Mouse (Mus musculus) kidney, postnatal 0 days (tissue): ENCODE measurements around the gene Zeb2. TPM values are rescaled to one million over a fixed set of nuclear protein-coding genes. Genes with fewer than 3 reads are reported as not detected.
A peak's percentile ranks its signal among the peaks of the same experiment; 100 is the strongest.

Experiments used
- ATAC-seq: fragments of 200-750 bp; cut with Nextera tagmentation; replicated peaks from 2 replicates; pipeline ENCODE4 v1.8.0; 2017; ENCODE audit warnings: low read depth, moderate number of reproducible peaks, moderate TSS enrichment, moderate library complexity; ENCODE audit not compliant: low FRiP score
- DNase-seq: peaks from one replicate; pipeline ENCODE4 v3.0.0-alpha.2; 2016; ENCODE audit warnings: low spot score
- H3K27ac ChIP-seq: fragments of 300-500 bp; sonication (generic); 2 replicates; pipeline ENCODE4 v1.5.1; 2014; ENCODE audit warnings: mild to moderate bottlenecking
- H3K27me3 ChIP-seq: fragments of 300-500 bp; sonication (generic); 2 replicates; pipeline ENCODE4 v1.6.1; 2014; ENCODE audit warnings: low read length, mixed read lengths; ENCODE audit not compliant: insufficient read depth
- H3K36me3 ChIP-seq: fragments of 300-500 bp; sonication (generic); 2 replicates; pipeline ENCODE4 v1.6.1; 2014; ENCODE audit warnings: low read length, mixed read lengths; ENCODE audit not compliant: insufficient read depth
- H3K4me1 ChIP-seq: fragments of 300-500 bp; sonication (generic); replicated peaks from 2 replicates; pipeline ENCODE4 v1.6.1; 2014; ENCODE audit warnings: antibody characterized with exemption, low read length, mixed read lengths; ENCODE audit not compliant: insufficient read depth
- H3K4me2 ChIP-seq: fragments of 300-500 bp; sonication (generic); 2 replicates; pipeline ENCODE4 v1.6.1; 2014; ENCODE audit warnings: mild to moderate bottlenecking, low read length, moderate library complexity, mixed read lengths
- H3K4me3 ChIP-seq: fragments of 300-500 bp; sonication (generic); replicated peaks from 2 replicates; pipeline ENCODE4 v1.5.1; 2014; ENCODE audit warnings: low read depth, low read length
- H3K9ac ChIP-seq: fragments of 300-500 bp; sonication (generic); 2 replicates; pipeline ENCODE4 v1.6.1; 2014; ENCODE audit warnings: low read depth, low read length
- H3K9me3 ChIP-seq: fragments of 300-500 bp; sonication (generic); replicated peaks from 2 replicates; pipeline ENCODE4 v1.6.1; 2016; ENCODE audit warnings: low read length, inconsistent platforms, mixed read lengths
- CTCF ChIP-seq: IDR thresholded peaks from 2 replicates; pipeline ENCODE4 v1.5.1; 2016; ENCODE audit warnings: antibody characterized with exemption, low read depth, mild to moderate bottlenecking, moderate library complexity
- WGBS: fragments of 180-500 bp; shearing (Covaris S2); extraction: QIAGEN DNeasy Blood & Tissue Kit; methylation state at CpG from one replicate; pipeline ENCODE4 v1.1.7; 2014; 5-methylcytosine and 5-hydroxymethylcytosine counted together
- polyA plus RNA-seq: library from polyadenylated mRNA; unstranded; fragments of >200 nt; fragmentation: Nextera tagmentation; extraction: Ambion mirVana; gene quantifications from 2 replicates; pipeline ENCODE4 v1.2.1, GENCODE M21; 2015

Zeb2 gene
- polyA plus RNA-seq, 1 experiment from 2014 or later = 31.4 TPM

GRCm38 (mm10) chr2:45077383-45077782, 39.8 kb downstream of the Zeb2 start:
- no peak for TF ChIP-seq CTCF
- ATAC-seq = no peak

GRCm38 (mm10) chr2:45073025-45073424, 44.2 kb downstream of the Zeb2 start:
- Histone ChIP-seq H3K27ac (no peak overlapping the region; the same call in 1 of the 2 replicates), H3K9ac (no peak overlapping the region), H3K36me3 (0 out of 2 replicates have a peak, but pooled peaks cover 4% of the 10 kb centered on the region), H3K9me3 (no peaks in the 10 kb centered on the region), H3K4me2 (no peak overlapping the region), H3K4me3 (no peak overlapping the region), H3K4me1 (peaks cover 17% of the 10 kb centered on the region), H3K27me3 (no peaks in the 10 kb centered on the region)
- DNase-seq (no peak), ATAC-seq (no peak)
- 52% methylated on average over 6 of the region's 6 CpGs for WGBS
- no peak for TF ChIP-seq CTCF

More at GRCm38 (mm10) chr2:45077383-45077782, 39.8 kb downstream of the Zeb2 start:
- H3K36me3 ChIP-seq = no peaks in the 10 kb centered on the region
- H3K9me3 ChIP-seq = no peaks in the 10 kb centered on the region
- no peak overlapping the region for H3K4me3 ChIP-seq
- no peak overlapping the region for H3K9ac ChIP-seq
- 0 out of 2 replicates have a peak, but pooled peaks cover 6% of the 10 kb centered on the region for H3K4me1 ChIP-seq
- H3K27me3 ChIP-seq = no peaks in the 10 kb centered on the region
- DNase-seq = no peak
- H3K27ac ChIP-seq = no peak overlapping the region
- WGBS = 86% methylated on average over 5 of the region's 5 CpGs
- no peak overlapping the region for H3K4me2 ChIP-seq

- H3K4me3 ChIP-seq = no peak overlapping the region
- no peak for TF ChIP-seq CTCF
- no peaks in the 10 kb centered on the region for H3K27me3 ChIP-seq
- no peak for DNase-seq
- no peak overlapping the region for H3K27ac ChIP-seq
- no peak overlapping the region for H3K4me2 ChIP-seq
- no peaks in the 10 kb centered on the region for H3K9me3 ChIP-seq
- peaks cover 26% of the 10 kb centered on the region for H3K4me1 ChIP-seq
- no peak for ATAC-seq
- 47% methylated on average over 5 of the region's 5 CpGs for WGBS
- no peak overlapping the region for H3K9ac ChIP-seq
- H3K36me3 ChIP-seq = 0 out of 2 replicates have a peak, but pooled peaks cover 4% of the 10 kb centered on the region
These were observed 45.9 kb downstream of the Zeb2 start for GRCm38 (mm10) chr2:45071296-45071695.

DNA sequence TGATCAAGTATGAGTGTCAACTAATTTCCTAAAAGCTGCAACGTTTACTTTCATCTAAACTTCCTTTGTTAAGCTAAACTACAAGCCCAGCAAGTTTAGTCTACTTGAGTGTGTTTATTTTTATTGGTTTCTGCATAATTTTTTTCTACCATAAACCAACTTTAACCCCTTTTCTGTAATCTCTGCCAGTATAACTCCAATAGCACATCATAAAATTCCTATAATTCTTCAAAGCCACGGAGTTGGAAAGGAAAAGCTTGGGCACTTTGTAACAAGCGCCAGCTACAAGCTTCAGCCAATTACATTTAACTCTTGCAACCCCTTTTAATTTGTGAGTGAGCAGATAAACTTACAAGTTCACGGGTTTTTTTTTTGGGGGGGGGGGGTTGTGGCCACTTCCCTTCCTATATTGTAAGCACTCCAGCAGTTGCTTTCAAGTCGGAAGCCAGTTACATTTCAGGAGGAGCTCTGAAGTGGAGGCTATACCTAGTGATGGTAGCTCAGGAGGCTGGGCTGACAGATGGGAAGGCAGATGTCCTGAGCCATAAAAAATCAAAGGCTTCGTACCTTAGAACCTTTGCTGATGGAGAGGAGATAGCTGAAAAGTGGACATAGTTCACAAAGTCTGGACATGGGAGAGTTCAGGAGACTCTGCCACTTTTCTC, 46.5 kb downstream of the Zeb2 start:
- no peak for DNase-seq
- WGBS = 33% methylated on average over 6 of the region's 6 CpGs

DNA sequence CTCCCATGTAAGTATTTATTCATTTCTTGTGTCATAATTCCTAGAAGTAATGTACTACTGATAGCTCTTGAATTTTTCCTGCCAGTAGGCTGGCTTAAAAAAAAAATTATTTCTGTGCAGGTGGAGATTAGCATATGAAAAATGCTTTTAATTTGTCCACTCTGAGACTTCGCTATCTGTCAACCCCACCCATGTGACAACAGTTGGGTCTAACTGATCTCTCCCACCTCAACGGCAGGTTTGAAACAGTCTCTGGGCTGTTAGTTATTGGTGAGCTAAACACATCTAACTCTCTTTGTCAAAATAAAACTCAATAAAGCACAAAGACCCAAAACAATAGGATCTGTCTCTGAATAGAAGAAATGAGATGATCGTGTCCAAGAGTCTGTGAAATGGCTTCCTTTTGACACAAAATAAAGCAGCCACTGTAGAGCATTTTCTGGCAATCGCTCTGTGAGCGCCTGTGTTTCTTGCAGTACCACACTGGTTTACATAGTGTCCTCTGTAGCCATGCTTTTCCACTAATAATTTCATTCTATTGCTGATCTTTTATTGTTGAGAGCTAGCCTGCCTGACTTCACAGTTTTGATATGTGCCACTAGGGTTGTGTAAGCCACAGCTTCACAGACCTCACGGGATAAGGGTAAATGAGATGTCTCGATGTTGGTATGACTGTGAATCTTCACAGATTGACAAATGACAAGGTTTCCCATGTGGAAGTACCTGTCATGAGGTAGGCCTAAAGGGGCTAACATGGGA, 48.2 kb downstream of the Zeb2 start:
- no peak for DNase-seq
- Histone ChIP-seq H3K27me3 (no peaks in the 10 kb centered on the region), H3K4me3 (no peak overlapping the region), H3K9me3 (no peaks in the 10 kb centered on the region), H3K4me2 (no peak overlapping the region), H3K9ac (no peak overlapping the region), H3K4me1 (peaks cover 26% of the 10 kb centered on the region), H3K27ac (no peak overlapping the region), H3K36me3 (0 out of 2 replicates have a peak, but pooled peaks cover 4% of the 10 kb centered on the region)
- ATAC-seq = no peak
- WGBS = 94% methylated on average over 7 of the region's 7 CpGs
- no peak for TF ChIP-seq CTCF

More for the DNA sequence above, 46.5 kb downstream of the Zeb2 start:
- H3K9ac ChIP-seq = no peak overlapping the region
- H3K27me3 ChIP-seq = no peaks in the 10 kb centered on the region
- H3K4me1 ChIP-seq = peaks cover 26% of the 10 kb centered on the region
- no peak overlapping the region for H3K4me3 ChIP-seq
- TF ChIP-seq CTCF = no peak
- no peaks in the 10 kb centered on the region for H3K9me3 ChIP-seq
- no peak for ATAC-seq
- no peak overlapping the region for H3K27ac ChIP-seq
- 0 out of 2 replicates have a peak, but pooled peaks cover 4% of the 10 kb centered on the region for H3K36me3 ChIP-seq
- H3K4me2 ChIP-seq = no peak overlapping the region

DNA sequence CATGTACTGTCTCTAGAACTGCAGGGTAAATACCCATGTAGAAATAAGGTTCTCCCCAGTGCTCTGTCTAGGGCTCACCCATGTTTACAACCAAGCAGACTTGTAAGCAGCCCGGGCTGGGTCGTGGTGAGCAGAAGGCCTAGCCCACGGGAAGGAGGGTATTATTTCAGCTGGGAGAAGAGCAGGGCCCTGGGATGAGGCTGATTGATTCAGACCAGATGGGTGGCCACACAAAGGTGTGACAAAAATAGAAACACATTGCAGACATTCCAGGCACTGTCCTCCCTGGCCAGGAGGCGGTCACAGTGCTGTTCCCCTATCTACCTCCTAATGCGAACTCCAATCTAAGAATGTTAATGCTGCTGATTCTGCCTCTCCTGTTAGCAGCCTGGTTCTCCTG, 50.1 kb downstream of the Zeb2 start:
- Histone ChIP-seq H3K36me3 (0 out of 2 replicates have a peak, but pooled peaks cover 4% of the 10 kb centered on the region), H3K4me3 (no peak overlapping the region), H3K9me3 (no peaks in the 10 kb centered on the region), H3K4me1 (peaks cover 34% of the 10 kb centered on the region), H3K4me2 (no peak overlapping the region), H3K27me3 (no peaks in the 10 kb centered on the region), H3K27ac (0 out of 2 replicates have a peak overlapping the region, but pooled peaks have one; percentile 44), H3K9ac (no peak overlapping the region)
- DNase-seq (no peak), ATAC-seq (peak; percentile 53; the same call in 1 of the 2 replicates)
- WGBS = 31% methylated on average over 5 of the region's 5 CpGs
- no peak for TF ChIP-seq CTCF
